Mouse (Mus musculus) liver, embryonic 12.5 days (tissue): Measurements from ENCODE around the gene Spg7. TPM values are rescaled to one million over a fixed set of nuclear protein-coding genes. Genes with fewer than 3 reads are reported as not detected.

Experiments used
- ATAC-seq: fragments of 200-750 bp; cut with Nextera tagmentation; 2 replicates; pipeline ENCODE4 v1.8.0; 2017; ENCODE audit warnings: moderate number of reproducible peaks, mild to moderate bottlenecking, moderate library complexity
- H3K27ac ChIP-seq: fragments of 300-500 bp; sonication (generic); 2 replicates; pipeline ENCODE4 v1.5.1; 2016; ENCODE audit warnings: mild to moderate bottlenecking
- H3K27me3 ChIP-seq: fragments of 300-500 bp; sonication (generic); replicated peaks from 2 replicates; pipeline ENCODE4 v1.6.1; 2016; ENCODE audit warnings: mild to moderate bottlenecking, moderate library complexity
- H3K36me3 ChIP-seq: fragments of 300-500 bp; sonication (generic); 2 replicates; pipeline ENCODE4 v1.6.1; 2016; ENCODE audit warnings: mild to moderate bottlenecking, moderate library complexity
- H3K4me1 ChIP-seq: fragments of 300-500 bp; sonication (generic); 2 replicates; pipeline ENCODE4 v1.6.1; 2016
- H3K4me2 ChIP-seq: fragments of 300-500 bp; sonication (generic); 2 replicates; pipeline ENCODE4 v1.6.1; 2016; ENCODE audit warnings: mild to moderate bottlenecking, moderate library complexity
- H3K4me3 ChIP-seq: fragments of 300-500 bp; sonication (generic); 2 replicates; pipeline ENCODE4 v1.5.1; 2016; ENCODE audit warnings: mild to moderate bottlenecking, moderate library complexity
- H3K9ac ChIP-seq: fragments of 300-500 bp; sonication (generic); 2 replicates; pipeline ENCODE4 v1.6.1; 2016; ENCODE audit warnings: mild to moderate bottlenecking, moderate library complexity
- H3K9me3 ChIP-seq: fragments of 300-500 bp; sonication (generic); replicated peaks from 2 replicates; pipeline ENCODE4 v1.6.1; 2016; ENCODE audit warnings: mild to moderate bottlenecking, moderate library complexity
- WGBS: fragments of 180-500 bp; shearing (Covaris S2); methylation state at CpG from one replicate; pipeline ENCODE4 v1.1.7; 2016; ENCODE audit not compliant: insufficient replicate concordance; 5-methylcytosine and 5-hydroxymethylcytosine counted together
- polyA plus RNA-seq: library from polyadenylated mRNA; unstranded; fragments of >200 nt; fragmentation: Nextera tagmentation; extraction: Ambion mirVana; gene quantifications from 2 replicates; pipeline ENCODE4 v1.2.1, GENCODE M21; 2016

Gene Spg7
- polyA plus RNA-seq, 1 experiment from 2014 or later: 40.0 TPM

DNA sequence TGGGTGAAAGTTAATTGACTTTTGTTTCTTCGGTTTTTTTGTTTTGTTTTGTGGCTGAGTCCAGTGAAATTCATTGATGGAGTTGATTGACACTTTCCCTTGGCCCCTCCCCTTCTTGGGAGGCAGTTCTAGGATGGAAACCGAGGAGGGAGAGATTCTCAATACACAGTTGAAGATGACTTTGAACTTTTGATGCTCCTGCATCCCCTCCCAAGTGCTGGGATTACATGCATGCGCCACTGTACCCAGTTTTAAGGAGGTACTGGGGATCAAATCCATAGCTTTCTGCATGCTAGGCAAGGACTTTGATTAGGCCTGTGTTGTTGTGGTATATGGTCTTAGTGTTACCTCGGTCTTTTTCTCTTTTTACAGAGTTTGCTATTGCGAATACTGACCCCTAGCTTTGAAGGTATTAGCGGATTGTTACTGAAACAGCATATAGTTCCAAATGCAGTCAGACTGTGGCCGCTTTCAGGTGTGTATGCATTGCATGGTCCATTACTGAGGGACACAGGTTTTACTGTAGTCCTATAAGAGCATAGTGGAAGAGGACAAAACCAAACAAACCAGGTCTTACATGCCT is 3.5 kb downstream of the Spg7 start:
- H3K4me3 ChIP-seq: peak overlapping the region; percentile 80
- peaks cover 32% of the 10 kb centered on the region for H3K4me1 ChIP-seq
- peaks cover 28% of the 10 kb centered on the region for H3K36me3 ChIP-seq
- H3K9me3 ChIP-seq: no peaks in the 10 kb centered on the region
- peak overlapping the region; percentile 90 for H3K9ac ChIP-seq
- H3K4me2 ChIP-seq: peak overlapping the region; percentile 79
- ATAC-seq: no peak
- no peaks in the 10 kb centered on the region for H3K27me3 ChIP-seq
- 34% methylated on average over 7 of the region's 7 CpGs for WGBS
- H3K27ac ChIP-seq: peak overlapping the region; percentile 92

DNA sequence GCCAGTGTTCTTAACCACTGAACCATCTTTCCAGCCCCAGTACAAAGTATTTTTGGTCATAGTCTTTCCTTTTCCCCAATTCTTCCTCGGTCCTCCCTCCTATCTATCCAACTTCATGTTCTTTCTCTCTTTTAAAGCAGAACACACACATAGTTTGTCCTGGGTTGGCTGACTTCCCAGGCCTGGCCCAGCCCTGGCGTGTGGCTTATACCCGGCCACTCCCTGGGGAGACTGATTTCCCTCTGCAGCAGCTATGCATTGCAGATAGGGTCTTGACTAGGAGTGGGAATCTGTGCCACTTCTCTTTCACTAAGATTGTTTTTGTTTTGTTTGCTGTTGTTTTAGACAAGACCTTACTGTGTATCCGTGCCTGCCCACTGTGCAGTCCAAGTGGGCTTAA is 8.4 kb downstream of the Spg7 start:
- Histone ChIP-seq H3K9ac (no peak overlapping the region), H3K4me3 (no peak overlapping the region), H3K27me3 (no peaks in the 10 kb centered on the region), H3K4me1 (peaks cover 23% of the 10 kb centered on the region), H3K27ac (no peak overlapping the region), H3K9me3 (no peaks in the 10 kb centered on the region), H3K4me2 (no peak overlapping the region), H3K36me3 (peaks cover 77% of the 10 kb centered on the region)
- WGBS: 73% methylated on average over 4 of the region's 4 CpGs
- ATAC-seq: no peak

GRCm38 (mm10) chr8:123077213-123077612 is 14.5 kb downstream of the Spg7 start:
- Histone ChIP-seq H3K27ac (no peak overlapping the region; the same call in 1 of the 2 replicates), H3K36me3 (peaks cover 97% of the 10 kb centered on the region)
- ATAC-seq: peak; percentile 85

GRCm38 (mm10) chr8:123082993-123083392 is 20.3 kb downstream of the Spg7 start:
- ATAC-seq: no peak
- Histone ChIP-seq H3K9me3 (no peaks in the 10 kb centered on the region), H3K9ac (no peak overlapping the region), H3K27ac (no peak overlapping the region), H3K4me3 (no peak overlapping the region), H3K4me2 (no peak overlapping the region), H3K27me3 (no peaks in the 10 kb centered on the region), H3K4me1 (peaks cover under 1% of the 10 kb centered on the region; the same call in 1 of the 2 replicates), H3K36me3 (peaks cover 97% of the 10 kb centered on the region)
- 81% methylated on average over 6 of the region's 6 CpGs for WGBS

More at GRCm38 (mm10) chr8:123077213-123077612, 14.5 kb downstream of the Spg7 start:
- WGBS: 56% methylated on average over 6 of the region's 6 CpGs
- H3K9ac ChIP-seq: 0 out of 2 replicates have a peak overlapping the region, but pooled peaks have one; percentile 8
- H3K4me2 ChIP-seq: 0 out of 2 replicates have a peak overlapping the region, but pooled peaks have one; percentile 17
- H3K4me1 ChIP-seq: peaks cover 26% of the 10 kb centered on the region
- H3K9me3 ChIP-seq: no peaks in the 10 kb centered on the region
- no peak overlapping the region for H3K4me3 ChIP-seq
- H3K27me3 ChIP-seq: no peaks in the 10 kb centered on the region

DNA sequence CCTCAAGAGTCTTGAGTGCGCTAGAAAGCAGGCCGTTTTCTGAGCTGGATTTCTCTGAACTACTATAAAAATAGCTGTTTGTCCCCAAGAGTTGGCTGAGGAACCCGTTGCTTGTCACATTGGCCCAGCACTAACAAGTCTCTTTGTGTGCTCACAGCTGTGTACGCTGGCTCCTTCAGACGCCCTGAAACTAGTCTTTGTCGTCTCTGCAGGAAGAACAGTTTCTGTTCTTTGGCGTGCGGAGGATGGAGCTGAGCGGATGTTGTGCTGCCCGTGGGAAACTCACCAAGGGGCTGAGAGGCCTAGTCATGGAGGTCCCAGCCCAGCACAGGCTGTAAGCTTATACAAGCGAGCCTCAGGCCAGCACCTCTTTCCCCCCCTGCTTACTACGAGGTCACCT is 20.9 kb downstream of the Spg7 start:
- ATAC-seq: no peak
- Histone ChIP-seq H3K27ac (no peak overlapping the region), H3K27me3 (no peaks in the 10 kb centered on the region), H3K36me3 (peaks cover 98% of the 10 kb centered on the region), H3K9me3 (no peaks in the 10 kb centered on the region), H3K9ac (no peak overlapping the region), H3K4me3 (no peak overlapping the region), H3K4me1 (no peaks in the 10 kb centered on the region), H3K4me2 (no peak overlapping the region)
- 87% methylated on average over 12 of the region's 12 CpGs for WGBS

- 74% methylated on average over 9 of the region's 9 CpGs for WGBS
- H3K36me3 ChIP-seq: peaks cover 99% of the 10 kb centered on the region
Observed at GRCm38 (mm10) chr8:123087289-123087688, 24.5 kb downstream of the Spg7 start.

DNA sequence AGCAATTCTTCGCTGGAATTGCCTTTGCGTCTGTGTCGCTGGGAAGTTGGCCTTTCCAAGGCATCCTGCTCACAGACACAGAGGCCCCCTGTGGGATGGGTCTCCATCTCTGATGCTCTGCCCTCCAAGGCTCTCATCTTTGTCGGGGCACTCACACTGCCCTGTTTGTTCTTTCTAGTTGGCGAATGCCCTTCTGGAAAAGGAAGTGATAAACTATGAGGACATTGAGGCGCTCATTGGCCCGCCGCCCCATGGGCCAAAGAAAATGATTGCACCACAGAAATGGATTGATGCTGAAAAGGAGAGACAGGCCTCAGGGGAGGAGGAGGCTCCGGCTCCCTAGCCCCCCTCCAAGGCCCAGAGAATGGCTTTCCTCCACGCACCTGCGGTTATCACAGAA is 34.5 kb downstream of the Spg7 start:
- H3K9me3 ChIP-seq: no peaks in the 10 kb centered on the region
- no peak overlapping the region for H3K9ac ChIP-seq
- WGBS: 87% methylated on average over 11 of the region's 11 CpGs
- ATAC-seq: no peak
- H3K36me3 ChIP-seq: peaks cover 47% of the 10 kb centered on the region
- no peak overlapping the region for H3K4me3 ChIP-seq
- no peaks in the 10 kb centered on the region for H3K27me3 ChIP-seq
- no peak overlapping the region for H3K4me2 ChIP-seq
- H3K4me1 ChIP-seq: peaks cover 4% of the 10 kb centered on the region
- no peak overlapping the region for H3K27ac ChIP-seq

More at GRCm38 (mm10) chr8:123087289-123087688, 24.5 kb downstream of the Spg7 start:
- no peak overlapping the region for H3K4me3 ChIP-seq
- ATAC-seq: no peak
- H3K4me2 ChIP-seq: no peak overlapping the region
- H3K9ac ChIP-seq: no peak overlapping the region
- H3K27ac ChIP-seq: no peak overlapping the region
- no peaks in the 10 kb centered on the region for H3K9me3 ChIP-seq
- no peaks in the 10 kb centered on the region for H3K4me1 ChIP-seq
- no peaks in the 10 kb centered on the region for H3K27me3 ChIP-seq

DNA sequence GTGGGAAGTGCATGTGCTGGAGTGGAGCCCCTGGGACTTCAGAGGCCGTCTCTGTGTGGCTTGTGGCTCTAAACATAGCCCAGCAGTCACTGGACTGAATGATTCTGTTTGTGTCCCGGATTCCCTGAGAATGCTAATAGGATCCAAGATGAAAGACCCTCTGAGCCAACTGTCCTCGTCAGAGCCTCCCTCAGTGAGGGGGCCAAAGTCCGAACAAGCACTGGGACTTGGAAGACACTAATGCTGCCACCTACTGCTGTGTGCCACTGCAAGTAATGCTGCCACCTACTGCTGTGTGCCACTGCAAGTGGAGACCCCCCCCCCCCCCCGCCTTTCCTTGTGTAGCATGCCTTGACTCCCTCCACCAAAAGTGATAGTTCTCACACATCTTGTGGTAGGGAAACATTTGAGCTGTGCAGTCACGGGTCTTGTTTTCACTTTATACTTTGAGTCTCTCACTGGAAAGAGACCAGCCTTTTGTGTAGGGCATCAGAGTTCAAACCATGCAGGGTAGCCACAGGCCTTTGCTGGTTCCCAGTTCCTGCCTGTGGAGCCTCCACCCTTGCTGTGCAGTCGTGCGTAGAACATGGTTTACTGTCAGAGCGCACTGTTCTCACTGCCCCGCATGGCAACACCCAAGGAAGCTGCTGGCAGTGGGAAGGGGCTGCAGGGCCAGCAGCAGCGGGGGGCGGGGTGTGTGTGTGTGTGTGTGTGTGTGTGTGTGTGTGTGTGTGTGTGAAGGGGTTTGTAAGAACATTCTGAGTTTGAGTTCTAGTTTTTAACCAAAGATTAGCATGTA is 35.2 kb downstream of the Spg7 start:
- Histone ChIP-seq H3K4me1 (peaks cover 4% of the 10 kb centered on the region), H3K4me2 (no peak overlapping the region), H3K4me3 (no peak overlapping the region), H3K9me3 (no peaks in the 10 kb centered on the region), H3K36me3 (peaks cover 49% of the 10 kb centered on the region), H3K9ac (no peak overlapping the region), H3K27me3 (no peaks in the 10 kb centered on the region), H3K27ac (no peak overlapping the region)
- ATAC-seq: no peak
- WGBS: 78% methylated on average over 12 of the region's 12 CpGs

DNA sequence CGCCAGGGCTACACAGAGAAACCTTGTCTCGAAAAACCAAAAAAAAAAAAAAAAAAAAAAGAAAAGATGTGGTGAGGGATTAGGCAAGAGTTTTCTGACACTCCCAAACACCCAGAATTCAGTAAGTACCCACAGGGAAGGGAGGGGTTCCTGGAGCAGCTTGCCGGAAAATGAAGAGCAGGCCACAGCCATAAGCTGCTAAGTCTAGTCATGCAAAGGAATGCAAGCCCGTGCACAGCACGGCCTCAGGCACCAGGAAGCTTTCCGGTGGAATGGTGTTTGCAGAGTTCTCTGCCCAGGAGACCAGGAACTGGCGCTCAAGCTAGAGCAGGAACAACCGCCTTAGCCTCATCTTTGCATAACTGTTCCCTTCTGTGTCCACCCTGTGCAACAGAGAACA is 37.5 kb downstream of the Spg7 start:
- H3K36me3 ChIP-seq: peaks cover 49% of the 10 kb centered on the region
- 0 out of 2 replicates have a peak overlapping the region, but pooled peaks have one; percentile 0 for H3K4me2 ChIP-seq
- no peaks in the 10 kb centered on the region for H3K9me3 ChIP-seq
- H3K27ac ChIP-seq: peak overlapping the region; percentile 12
- no peak overlapping the region for H3K4me3 ChIP-seq
- no peak overlapping the region for H3K9ac ChIP-seq
- H3K27me3 ChIP-seq: no peaks in the 10 kb centered on the region
- ATAC-seq: no peak
- peaks cover 22% of the 10 kb centered on the region for H3K4me1 ChIP-seq
- 56% methylated on average over 8 of the region's 8 CpGs for WGBS

DNA sequence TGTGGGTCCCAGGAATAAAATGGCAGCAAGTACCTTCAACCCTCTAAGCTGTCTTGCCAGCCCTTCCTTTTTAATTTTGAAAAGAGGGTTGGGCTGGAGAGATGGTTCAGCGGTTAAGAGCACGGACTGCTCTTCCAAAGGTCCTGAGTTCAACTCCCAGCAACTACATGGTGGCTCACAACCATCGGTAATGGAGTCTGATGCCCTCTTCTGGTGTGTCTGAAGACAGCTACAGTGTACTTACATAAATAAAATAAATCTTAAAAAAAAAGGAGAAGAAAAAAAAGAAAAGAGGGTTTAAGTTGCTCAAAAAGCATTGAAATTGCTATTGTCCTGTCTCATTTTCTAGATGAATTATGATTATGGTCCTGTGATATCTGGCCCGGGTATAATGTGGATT is 38.5 kb downstream of the Spg7 start:
- no peak for ATAC-seq
- H3K4me2 ChIP-seq: peak overlapping the region; percentile 91
- H3K9ac ChIP-seq: peak overlapping the region; percentile 69
- peak overlapping the region; percentile 76; the same call in 1 of the 2 replicates for H3K4me3 ChIP-seq
- H3K27me3 ChIP-seq: no peaks in the 10 kb centered on the region
- no peaks in the 10 kb centered on the region for H3K9me3 ChIP-seq
- H3K36me3 ChIP-seq: peaks cover 50% of the 10 kb centered on the region
- WGBS: 67% methylated on average over 4 of the region's 4 CpGs
- H3K4me1 ChIP-seq: peaks cover 22% of the 10 kb centered on the region
- H3K27ac ChIP-seq: peak overlapping the region; percentile 88; the same call in 1 of the 2 replicates

GRCm38 (mm10) chr8:123101735-123102685 is 39.3 kb downstream of the Spg7 start, which contains the start of gene Rpl13:
TSS of gene Rpl13 (plus strand) at chr8:123102350.
- peak; percentile 91 for ATAC-seq
- Histone ChIP-seq H3K4me1 (peaks cover 22% of the 10 kb centered on the region), H3K27me3 (no peaks in the 10 kb centered on the region), H3K9ac (peak within 1 kb of the TSS; percentile 95), H3K9me3 (no peaks in the 10 kb centered on the region), H3K4me3 (peak within 1 kb of the TSS; percentile 76), H3K4me2 (peak within 1 kb of the TSS; percentile 91), H3K27ac (peak within 1 kb of the TSS; percentile 88), H3K36me3 (peaks cover 47% of the 10 kb centered on the region)
- WGBS: 1% methylated on average over 55 of the region's 56 CpGs
